Mouse (Mus musculus): Measurements from ENCODE around the gene Dhrs4. TPM values are rescaled to one million over a fixed set of nuclear protein-coding genes. Genes with fewer than 3 reads are reported as not detected.

Dhrs4 gene
- polyA plus RNA-seq, 1 experiment from 2014 or later, result 83.4 TPM

DNA sequence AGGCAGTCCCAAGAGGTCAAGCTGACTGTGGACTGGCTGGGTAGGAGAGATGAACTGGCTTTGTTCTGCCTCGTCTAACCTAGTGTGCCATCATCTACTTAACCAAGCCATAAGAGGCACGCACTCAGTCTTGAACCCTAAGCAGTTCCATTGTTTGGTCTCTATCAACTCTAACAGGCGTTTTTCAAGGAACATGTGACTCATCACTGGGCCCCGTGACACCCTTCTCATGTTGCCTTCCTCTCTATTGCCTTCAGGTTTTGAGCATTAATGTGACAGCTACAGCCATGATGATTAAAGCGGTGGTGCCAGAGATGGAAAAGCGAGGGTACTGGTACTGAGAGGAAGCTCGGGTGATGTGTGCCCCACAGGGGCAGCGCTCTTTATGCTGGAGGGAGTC lies 8.3 kb downstream of the Dhrs4 start:
- ATAC-seq (ENCODE audit: insufficient number of reproducible peaks, low FRiP score, low TSS enrichment, low read depth), result no peak
- Histone ChIP-seq H3K27ac (replicated peaks) (no peak overlapping the region), H3K4me2 (replicated peaks) (no peak overlapping the region), H3K4me3 (replicated peaks) (no peak overlapping the region), H3K36me3 (peaks cover 20% of the 10 kb centered on the region; the same call in 1 of the 2 replicates), H3K27me3 (no peaks in the 10 kb centered on the region), H3K9ac (no peak overlapping the region), H3K9me3 (replicated peaks) (no peaks in the 10 kb centered on the region), H3K4me1 (peaks cover 11% of the 10 kb centered on the region)
- 88% methylated on average over 8 of the region's 8 CpGs for WGBS

DNA sequence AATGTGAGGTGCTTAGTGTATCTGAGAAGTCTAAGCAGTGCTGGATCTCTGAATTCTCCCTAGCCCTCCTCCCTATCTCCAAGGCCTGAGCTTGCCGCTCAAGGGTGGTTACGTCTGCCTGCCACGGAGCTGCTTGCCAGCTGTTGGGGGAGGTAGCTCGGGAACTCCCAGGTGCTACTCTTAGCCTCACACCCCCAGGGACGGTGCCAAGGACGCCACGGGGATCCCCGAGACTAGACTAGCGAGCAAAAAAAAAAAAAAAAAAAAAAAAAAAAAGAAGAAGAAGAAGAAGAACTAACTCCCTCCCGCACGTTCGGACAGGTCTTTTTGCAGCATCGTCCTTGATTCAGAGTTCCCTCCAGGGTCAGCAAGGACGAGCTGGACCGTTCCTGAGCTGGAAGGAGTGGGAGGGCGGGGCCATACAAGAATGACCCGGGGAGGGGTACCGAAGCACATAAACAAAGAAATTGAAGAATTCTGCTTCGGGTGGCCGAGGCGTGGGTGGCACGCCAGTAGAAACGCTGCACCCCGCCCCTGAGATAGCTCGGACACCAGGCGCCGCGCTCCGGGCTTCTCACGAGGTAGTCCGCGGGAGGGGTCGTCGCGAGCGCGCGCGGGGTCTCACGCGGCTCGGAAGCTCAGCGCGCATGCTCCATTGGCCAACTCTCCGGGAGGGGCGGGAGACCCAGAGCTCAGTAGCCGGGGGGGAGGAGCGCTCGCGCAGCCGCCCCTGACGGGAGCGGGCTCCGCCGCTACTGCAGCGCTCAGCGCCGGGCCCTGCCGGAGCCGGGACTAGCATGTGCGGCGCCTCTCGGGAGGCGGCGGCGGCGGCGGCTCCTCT lies 12.0 kb downstream of the Dhrs4 start, which contains the start of gene Carmil3:
Carmil3 (plus strand) TSS at position 291 of the 841 bp plus-strand sequence.
- Histone ChIP-seq H3K27ac (replicated peaks) (peak within 1 kb of the TSS; percentile 75; the same call in 1 of the 2 replicates), H3K36me3 (peaks cover 15% of the 10 kb centered on the region; the same call in 1 of the 2 replicates), H3K27me3 (no peaks in the 10 kb centered on the region), H3K9me3 (replicated peaks) (no peaks in the 10 kb centered on the region), H3K4me2 (replicated peaks) (peak within 1 kb of the TSS; percentile 99), H3K4me3 (replicated peaks) (peak within 1 kb of the TSS; percentile 70), H3K4me1 (peaks cover 11% of the 10 kb centered on the region), H3K9ac (peak within 1 kb of the TSS; percentile 42)
- WGBS, result under 1% methylated on average over 68 of the region's 68 CpGs
- peak; percentile 85 for ATAC-seq (ENCODE audit: insufficient number of reproducible peaks, low FRiP score, low TSS enrichment, low read depth)

DNA sequence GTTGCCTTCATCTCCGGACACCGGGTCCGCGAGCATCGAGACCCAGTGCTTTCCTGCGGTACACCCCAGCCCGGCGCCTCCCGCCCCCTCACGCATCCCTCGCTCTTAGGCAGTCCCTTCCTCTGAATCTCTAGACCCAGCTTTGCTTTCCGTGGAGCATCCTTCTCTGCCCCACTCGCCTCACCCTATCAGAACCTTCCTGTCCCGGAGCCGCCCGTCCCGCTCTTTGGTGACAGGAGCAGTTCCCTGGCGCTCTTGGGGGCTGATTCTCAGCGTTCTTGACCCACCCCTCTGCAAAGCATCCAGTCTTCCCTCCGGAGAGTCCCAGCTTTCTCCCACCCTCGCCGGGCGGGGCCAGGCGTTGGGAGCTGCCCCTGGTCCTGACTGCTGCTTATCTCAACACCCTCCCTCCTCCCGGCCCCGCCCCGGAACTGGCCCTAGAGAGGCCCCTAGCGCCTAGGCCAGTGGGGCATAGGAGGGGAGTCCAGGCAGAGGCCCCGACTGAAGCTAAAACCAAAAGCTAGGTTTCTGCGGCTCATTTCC lies 12.8 kb downstream of the Dhrs4 start:
- Histone ChIP-seq H3K27ac (replicated peaks) (peak overlapping the region; percentile 75; the same call in 1 of the 2 replicates), H3K4me3 (replicated peaks) (peak overlapping the region; percentile 70)

DNA sequence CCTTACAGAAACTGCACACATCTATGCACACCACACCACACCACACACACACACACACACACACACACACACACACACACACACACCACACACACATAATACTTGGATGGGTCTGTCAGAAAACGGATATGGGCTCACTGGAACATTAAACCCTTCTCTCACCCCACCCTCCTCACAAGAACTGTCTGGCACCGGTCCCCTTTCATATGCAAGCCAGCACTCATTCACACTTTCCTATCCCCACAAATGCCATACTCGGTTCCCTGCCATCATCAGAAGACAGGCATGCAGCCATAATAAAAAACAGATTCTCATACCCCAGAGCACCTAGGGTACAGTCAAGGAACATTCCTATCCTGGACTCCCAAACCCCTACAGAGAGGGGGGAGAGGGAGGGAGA lies 13.5 kb downstream of the Dhrs4 start:
- Histone ChIP-seq H3K4me3 (replicated peaks) (peak overlapping the region; percentile 70; the same call in 1 of the 2 replicates), H3K36me3 (peaks cover 11% of the 10 kb centered on the region; the same call in 1 of the 2 replicates), H3K27ac (replicated peaks) (no peak overlapping the region), H3K9me3 (replicated peaks) (no peaks in the 10 kb centered on the region), H3K4me2 (replicated peaks) (peak overlapping the region; percentile 99; the same call in 1 of the 2 replicates), H3K4me1 (peaks cover 11% of the 10 kb centered on the region), H3K9ac (no peak overlapping the region), H3K27me3 (no peaks in the 10 kb centered on the region)
- 21% methylated on average over 3 of the region's 3 CpGs for WGBS
- ATAC-seq (ENCODE audit: insufficient number of reproducible peaks, low FRiP score, low TSS enrichment, low read depth), result no peak

More for the DNA sequence above, 12.8 kb downstream of the Dhrs4 start:
- WGBS, result under 1% methylated on average over 28 of the region's 30 CpGs
- peaks cover 11% of the 10 kb centered on the region for H3K4me1 ChIP-seq
- H3K36me3 ChIP-seq, result peaks cover 14% of the 10 kb centered on the region; the same call in 1 of the 2 replicates
- H3K4me2 ChIP-seq (replicated peaks), result peak overlapping the region; percentile 99
- peak overlapping the region; percentile 42 for H3K9ac ChIP-seq
- ATAC-seq (ENCODE audit: insufficient number of reproducible peaks, low FRiP score, low TSS enrichment, low read depth), result peak; percentile 31
- H3K9me3 ChIP-seq (replicated peaks), result no peaks in the 10 kb centered on the region
- no peaks in the 10 kb centered on the region for H3K27me3 ChIP-seq

DNA sequence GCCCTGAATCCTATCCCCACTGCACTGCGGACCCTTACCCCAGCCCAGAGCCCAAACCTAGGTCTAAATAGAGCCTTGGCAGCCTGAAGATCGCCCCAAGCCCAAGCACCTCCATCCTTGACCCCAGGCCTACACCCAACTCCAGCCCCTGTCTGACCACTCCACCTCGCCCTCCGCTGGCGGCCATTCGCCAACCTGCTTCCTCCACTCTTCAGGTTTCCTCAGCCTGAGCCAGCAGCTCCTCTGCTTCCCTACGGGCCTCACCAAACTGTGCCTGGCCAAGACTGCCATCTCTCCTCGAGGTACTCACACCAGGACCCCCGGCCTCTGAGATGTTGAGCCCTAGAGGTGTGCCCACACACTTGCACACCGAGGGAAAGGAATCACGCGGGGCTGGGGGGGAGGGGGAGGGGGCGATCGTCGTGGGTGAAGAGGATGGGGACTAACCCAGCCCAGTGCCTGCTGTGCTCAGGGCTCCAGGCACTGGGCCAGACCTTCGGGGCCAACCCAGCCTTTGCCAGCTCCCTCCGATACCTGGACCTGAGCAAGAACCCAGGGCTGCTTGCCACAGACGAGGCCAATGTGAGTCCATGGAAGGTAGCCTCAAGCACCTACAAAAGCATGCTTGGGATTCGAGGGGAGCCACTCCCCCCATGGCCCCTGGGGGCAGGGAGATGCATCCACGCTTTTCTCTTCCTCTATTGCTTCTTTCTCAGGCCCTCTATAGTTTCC lies 17.1 kb downstream of the Dhrs4 start:
- no peak overlapping the region for H3K4me2 ChIP-seq (replicated peaks)
- peaks cover 11% of the 10 kb centered on the region for H3K4me1 ChIP-seq
- no peak overlapping the region for H3K27ac ChIP-seq (replicated peaks)
- H3K27me3 ChIP-seq, result no peaks in the 10 kb centered on the region
- 68% methylated on average over 20 of the region's 20 CpGs for WGBS
- H3K9ac ChIP-seq, result no peak overlapping the region
- no peak for ATAC-seq (ENCODE audit: insufficient number of reproducible peaks, low FRiP score, low TSS enrichment, low read depth)
- H3K9me3 ChIP-seq (replicated peaks), result no peaks in the 10 kb centered on the region
- 0 out of 2 replicates have a peak, but pooled peaks cover 3% of the 10 kb centered on the region for H3K36me3 ChIP-seq
- no peak overlapping the region for H3K4me3 ChIP-seq (replicated peaks)

DNA sequence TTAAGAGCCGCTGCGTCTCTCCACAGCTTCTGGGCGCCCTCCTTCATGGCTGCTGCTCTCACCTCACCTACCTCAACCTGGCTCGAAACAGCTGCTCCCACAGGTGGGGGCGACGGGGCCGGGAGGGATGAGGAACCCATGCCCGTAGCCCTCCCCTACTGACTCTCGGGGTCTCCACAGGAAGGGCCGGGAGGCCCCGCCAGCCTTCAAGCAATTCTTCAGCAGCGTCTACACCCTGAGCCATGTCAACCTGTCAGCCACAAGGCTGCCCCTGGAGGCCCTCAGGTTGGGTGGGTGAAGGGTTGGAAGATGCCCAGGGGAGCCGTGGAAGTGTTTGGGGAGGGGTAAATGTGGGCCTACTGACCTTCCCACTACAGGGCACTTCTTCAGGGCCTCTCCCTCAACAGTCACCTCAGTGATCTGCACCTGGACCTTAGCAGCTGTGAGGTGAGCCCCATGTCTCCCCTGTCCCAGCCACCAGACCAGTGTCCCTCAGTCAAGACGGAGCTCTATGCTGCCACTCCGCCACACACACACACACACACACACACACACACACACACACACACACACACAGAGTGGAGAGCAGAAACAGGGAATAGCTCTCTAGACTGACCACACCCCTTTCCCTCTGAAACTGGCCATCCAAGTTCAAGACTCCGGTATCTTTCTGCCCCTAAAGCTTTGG lies 18.3 kb downstream of the Dhrs4 start:
- H3K9ac ChIP-seq, result no peak overlapping the region
- H3K27ac ChIP-seq (replicated peaks), result no peak overlapping the region
- H3K36me3 ChIP-seq, result 0 out of 2 replicates have a peak, but pooled peaks cover 3% of the 10 kb centered on the region
- no peaks in the 10 kb centered on the region for H3K27me3 ChIP-seq
- no peaks in the 10 kb centered on the region for H3K9me3 ChIP-seq (replicated peaks)
- WGBS, result 57% methylated on average over 16 of the region's 16 CpGs
- no peak for ATAC-seq (ENCODE audit: insufficient number of reproducible peaks, low FRiP score, low TSS enrichment, low read depth)
- no peak overlapping the region for H3K4me3 ChIP-seq (replicated peaks)
- no peak overlapping the region for H3K4me2 ChIP-seq (replicated peaks)
- H3K4me1 ChIP-seq, result peaks cover 3% of the 10 kb centered on the region; the same call in 1 of the 2 replicates

DNA sequence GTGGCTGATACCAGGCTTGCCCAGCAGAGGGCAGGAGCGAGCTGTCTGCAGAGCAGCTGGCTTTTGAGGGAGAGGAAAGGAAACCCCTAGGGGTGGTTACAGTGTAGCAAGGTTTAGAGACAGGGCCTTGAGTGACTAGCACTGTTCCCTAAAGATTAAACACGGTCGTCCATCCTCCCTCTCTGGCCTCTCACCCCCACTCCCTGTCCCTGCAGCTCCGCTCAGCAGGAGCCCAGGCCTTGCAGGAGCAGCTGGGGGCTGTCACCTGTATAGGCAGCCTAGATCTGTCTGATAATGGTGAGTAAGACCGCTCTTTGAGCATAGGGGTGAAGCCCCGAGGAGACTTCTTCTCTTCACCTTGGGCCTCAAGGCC lies 18.9 kb downstream of the Dhrs4 start:
- Histone ChIP-seq H3K27me3 (no peaks in the 10 kb centered on the region), H3K9me3 (replicated peaks) (no peaks in the 10 kb centered on the region), H3K36me3 (0 out of 2 replicates have a peak, but pooled peaks cover 3% of the 10 kb centered on the region), H3K27ac (replicated peaks) (no peak overlapping the region), H3K4me1 (peaks cover 3% of the 10 kb centered on the region; the same call in 1 of the 2 replicates), H3K9ac (no peak overlapping the region), H3K4me3 (replicated peaks) (no peak overlapping the region), H3K4me2 (replicated peaks) (no peak overlapping the region)
- no peak; the same call in 1 of the 2 replicates for ATAC-seq (ENCODE audit: insufficient number of reproducible peaks, low FRiP score, low TSS enrichment, low read depth)
- WGBS, result 24% methylated on average over 6 of the region's 6 CpGs

DNA sequence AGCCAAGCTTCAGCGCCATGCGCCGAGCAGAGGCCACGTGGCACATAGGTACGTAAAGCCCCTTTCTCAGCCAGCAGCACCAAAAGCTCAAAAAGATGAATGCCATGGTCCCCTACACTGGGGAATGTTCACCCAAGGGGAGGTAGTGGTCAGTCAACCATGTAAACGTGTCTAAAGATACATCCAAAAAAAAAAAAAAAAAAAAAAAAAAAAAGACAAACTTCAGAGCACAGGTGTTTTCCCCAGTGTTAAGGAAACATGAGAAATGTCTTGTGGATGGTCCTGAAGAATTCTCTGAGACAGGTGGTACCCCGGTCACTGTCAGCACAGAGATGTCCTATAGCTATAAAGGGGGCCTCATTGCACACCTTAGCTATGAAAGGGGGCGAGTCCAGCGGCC lies 27.1 kb downstream of the Dhrs4 start:
- no peak overlapping the region for H3K9ac ChIP-seq
- H3K36me3 ChIP-seq, result no peaks in the 10 kb centered on the region
- H3K4me1 ChIP-seq, result peaks cover 4% of the 10 kb centered on the region; the same call in 1 of the 2 replicates
- ATAC-seq (ENCODE audit: insufficient number of reproducible peaks, low FRiP score, low TSS enrichment, low read depth), result no peak
- H3K9me3 ChIP-seq (replicated peaks), result no peaks in the 10 kb centered on the region
- H3K4me2 ChIP-seq (replicated peaks), result no peak overlapping the region
- 84% methylated on average over 9 of the region's 9 CpGs for WGBS
- H3K27ac ChIP-seq (replicated peaks), result no peak overlapping the region
- H3K4me3 ChIP-seq (replicated peaks), result no peak overlapping the region
- no peaks in the 10 kb centered on the region for H3K27me3 ChIP-seq

DNA sequence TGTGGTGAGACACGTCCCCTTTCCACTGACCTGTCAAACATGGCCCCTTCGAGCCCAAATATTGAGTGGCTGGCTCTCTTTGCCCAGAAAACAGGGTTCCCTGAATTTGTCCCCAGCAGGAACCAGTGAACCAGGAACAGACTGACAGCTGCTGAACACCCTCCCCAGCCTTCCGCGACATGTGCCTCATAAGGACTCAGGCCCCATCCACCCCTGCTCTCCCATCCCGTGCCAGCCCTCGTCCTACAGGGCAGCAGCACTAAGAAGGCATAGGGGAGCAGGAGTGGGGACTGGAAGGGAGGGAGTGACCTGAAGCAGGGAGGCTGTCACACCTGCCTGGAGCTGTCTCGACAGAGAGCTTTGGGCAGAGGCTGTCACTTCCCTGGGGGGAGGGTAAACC lies 29.2 kb downstream of the Dhrs4 start:
- H3K4me1 ChIP-seq, result peaks cover 10% of the 10 kb centered on the region; the same call in 1 of the 2 replicates
- ATAC-seq (ENCODE audit: insufficient number of reproducible peaks, low FRiP score, low TSS enrichment, low read depth), result no peak
- no peak overlapping the region for H3K4me3 ChIP-seq (replicated peaks)
- H3K9ac ChIP-seq, result no peak overlapping the region
- WGBS, result 36% methylated on average over 7 of the region's 7 CpGs
- H3K9me3 ChIP-seq (replicated peaks), result no peaks in the 10 kb centered on the region
- H3K36me3 ChIP-seq, result no peaks in the 10 kb centered on the region
- H3K4me2 ChIP-seq (replicated peaks), result no peak overlapping the region
- no peak overlapping the region for H3K27ac ChIP-seq (replicated peaks)
- peaks cover 7% of the 10 kb centered on the region for H3K27me3 ChIP-seq

DNA sequence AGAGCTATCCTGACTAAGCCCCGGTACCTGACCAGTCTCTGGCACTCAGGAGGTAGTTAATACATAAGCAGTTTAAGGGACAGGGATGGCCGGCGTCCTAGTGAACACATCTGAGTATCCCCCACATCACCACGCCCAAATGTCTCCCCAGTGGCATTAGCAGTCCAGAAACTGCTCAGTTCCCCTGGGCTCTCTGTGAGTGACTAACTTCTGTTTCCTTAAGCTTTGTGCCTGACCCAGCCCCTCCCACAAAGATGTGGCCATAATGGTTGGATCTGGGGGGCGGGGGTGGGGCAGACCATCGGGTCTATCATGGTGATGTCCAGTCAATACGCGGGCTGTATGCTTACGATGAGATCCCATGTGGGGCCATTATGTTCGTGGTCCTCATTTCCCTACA lies 31.0 kb downstream of the Dhrs4 start:
- no peak overlapping the region for H3K4me2 ChIP-seq (replicated peaks)
- peaks cover 10% of the 10 kb centered on the region; the same call in 1 of the 2 replicates for H3K4me1 ChIP-seq
- 76% methylated on average over 10 of the region's 10 CpGs for WGBS
- peaks cover 7% of the 10 kb centered on the region for H3K27me3 ChIP-seq
- no peak overlapping the region for H3K27ac ChIP-seq (replicated peaks)
- no peak overlapping the region for H3K4me3 ChIP-seq (replicated peaks)
- H3K9me3 ChIP-seq (replicated peaks), result no peaks in the 10 kb centered on the region
- ATAC-seq (ENCODE audit: insufficient number of reproducible peaks, low FRiP score, low TSS enrichment, low read depth), result no peak
- no peak overlapping the region for H3K9ac ChIP-seq
- H3K36me3 ChIP-seq, result no peaks in the 10 kb centered on the region
